Mouse (Mus musculus) natural killer cell, adult 2 months (primary cell): Measurements from ENCODE around the gene Prp2.
"Not testable (repeated sequence)": the region's sequence is repeated elsewhere in the genome, so short reads cannot be mapped to it uniquely, and the experiment has no call there.

Experiments used
- DNase-seq, 2 experiments: peaks; one replicate each; pipeline ENCODE4 v3.0.0; 2022; ENCODE audit warnings: low spot score in 2 of 2

The Prp2 gene

GRCm38 (mm10) chr6:132595613-132596012 is at the start of gene Prp2:
Prp2 (plus strand) TSS chr6:132595913.
- not testable (repeated sequence) for DNase-seq

GRCm38 (mm10) chr6:132569509-132569908 is 26.2 kb upstream of the Prp2 start, which contains the start of gene Prh1:
Prh1 (plus strand) TSS chr6:132569809.
- not testable (repeated sequence) for DNase-seq

GRCm38 (mm10) chr6:132649399-132649798 is 53.7 kb downstream of the Prp2 start:
- no peak for DNase-seq
